Mouse (Mus musculus) brain, embryonic 14.5 days (tissue): ENCODE measurements around the gene Rabep2.

Experiments
- CTCF ChIP-seq: fragments of 200-500 bp; IDR thresholded peaks from 2 replicates; pipeline ENCODE4 v1.5.1; 2012; ENCODE audit warnings: inconsistent platforms, mild to moderate bottlenecking, moderate library complexity, borderline replicate concordance; ENCODE audit not compliant: insufficient read depth, insufficient read length; ENCODE audit errors: extremely low read depth
- POLR2A ChIP-seq: fragments of 200-500 bp; IDR thresholded peaks from 2 replicates; pipeline ENCODE4 v1.6.1; 2012; ENCODE audit warnings: mild to moderate bottlenecking, inconsistent platforms, borderline replicate concordance; ENCODE audit not compliant: poor library complexity, insufficient read depth, insufficient read length, severe bottlenecking; ENCODE audit errors: extremely low read depth

DNA sequence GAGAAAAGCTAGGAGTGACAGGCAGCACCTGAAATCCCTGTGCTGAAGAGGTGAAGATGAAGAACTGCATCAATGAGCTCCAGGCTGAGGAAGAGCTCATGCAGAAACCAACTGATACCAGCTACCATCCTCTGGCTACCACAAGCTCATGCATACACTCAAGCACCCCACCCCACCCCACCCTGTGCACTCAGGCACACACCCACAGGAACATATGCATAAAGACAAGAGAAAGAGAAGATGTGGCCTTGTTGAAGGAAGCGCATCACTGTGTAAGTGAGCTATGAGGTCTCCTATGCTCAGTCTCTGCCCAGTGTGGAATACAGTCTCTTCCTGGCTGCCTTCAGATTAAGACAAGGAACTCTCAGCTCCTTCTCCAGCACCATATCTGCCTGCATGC lies 40.4 kb upstream of the Rabep2 start:
- no peak for TF ChIP-seq CTCF
- no peak for TF ChIP-seq POLR2A
